Mouse (Mus musculus): Measurements from ENCODE around the gene Prr15l. TPM values are rescaled to one million over a fixed set of nuclear protein-coding genes. Genes with fewer than 3 reads are reported as not detected.
A peak's percentile ranks its signal among the peaks of the same experiment; 100 is the strongest.

Gene Prr15l
- polyA plus RNA-seq, 1 experiment, result 137 TPM

GRCm38 (mm10) chr11:96966172-96966571 lies 38.3 kb downstream of the Prr15l start:
- Histone ChIP-seq H3K36me3 (ENCODE audit: control insufficient read depth, insufficient read depth, low read length) (peaks cover 18% of the 10 kb centered on the region), H3K27ac (ENCODE audit: insufficient read depth, low read depth, low read length) (no peak overlapping the region), H3K4me3 (ENCODE audit: low read depth, low read length) (no peak overlapping the region), H3K4me1 (ENCODE audit: control insufficient read depth, insufficient read depth, insufficient read length, low read length) (peaks cover 18% of the 10 kb centered on the region; the same call in 1 of the 2 replicates), H3K27me3 (ENCODE audit: control insufficient read depth, insufficient read depth, low read length) (no peaks in the 10 kb centered on the region)
- TF ChIP-seq CTCF (IDR thresholded peaks at IDR 0.05; ENCODE audit: extremely low read depth, insufficient read length, insufficient replicate concordance, low read depth, low read length), result no peak
- TF ChIP-seq POLR2A (IDR thresholded peaks at IDR 0.05; ENCODE audit: low read depth, low read length), result no peak
- WGBS, result 68% methylated on average over 3 of the region's 3 CpGs

- H3K4me1 ChIP-seq (ENCODE audit: control insufficient read depth, insufficient read depth, insufficient read length, low read length), result peaks cover 20% of the 10 kb centered on the region; the same call in 1 of the 2 replicates
- 26% methylated on average over 13 of the region's 13 CpGs for WGBS
- peak overlapping the region; percentile 34 for H3K4me3 ChIP-seq (ENCODE audit: low read depth, low read length)
- H3K27ac ChIP-seq (ENCODE audit: insufficient read depth, low read depth, low read length), result peak overlapping the region; percentile 96
- TF ChIP-seq CTCF (IDR thresholded peaks at IDR 0.05; ENCODE audit: extremely low read depth, insufficient read length, insufficient replicate concordance, low read depth, low read length) (no peak), POLR2A (IDR thresholded peaks at IDR 0.05; ENCODE audit: low read depth, low read length) (no peak)
- peaks cover 11% of the 10 kb centered on the region for H3K36me3 ChIP-seq (ENCODE audit: control insufficient read depth, insufficient read depth, low read length)
- no peaks in the 10 kb centered on the region for H3K27me3 ChIP-seq (ENCODE audit: control insufficient read depth, insufficient read depth, low read length)
Observed at GRCm38 (mm10) chr11:96966914-96967543, 39.1 kb downstream of the Prr15l start.

- TF ChIP-seq CTCF (IDR thresholded peaks at IDR 0.05; ENCODE audit: extremely low read depth, insufficient read length, insufficient replicate concordance, low read depth, low read length) (no peak), POLR2A (IDR thresholded peaks at IDR 0.05; ENCODE audit: low read depth, low read length) (no peak)
- Histone ChIP-seq H3K27ac (ENCODE audit: insufficient read depth, low read depth, low read length) (peak overlapping the region; percentile 96), H3K36me3 (ENCODE audit: control insufficient read depth, insufficient read depth, low read length) (peaks cover 5% of the 10 kb centered on the region), H3K4me1 (ENCODE audit: control insufficient read depth, insufficient read depth, insufficient read length, low read length) (peaks cover 20% of the 10 kb centered on the region; the same call in 1 of the 2 replicates), H3K27me3 (ENCODE audit: control insufficient read depth, insufficient read depth, low read length) (no peaks in the 10 kb centered on the region), H3K4me3 (ENCODE audit: low read depth, low read length) (peak overlapping the region; percentile 34)
- WGBS, result 36% methylated on average over 11 of the region's 11 CpGs
Observed at GRCm38 (mm10) chr11:96967544-96968269, 39.8 kb downstream of the Prr15l start.

DNA sequence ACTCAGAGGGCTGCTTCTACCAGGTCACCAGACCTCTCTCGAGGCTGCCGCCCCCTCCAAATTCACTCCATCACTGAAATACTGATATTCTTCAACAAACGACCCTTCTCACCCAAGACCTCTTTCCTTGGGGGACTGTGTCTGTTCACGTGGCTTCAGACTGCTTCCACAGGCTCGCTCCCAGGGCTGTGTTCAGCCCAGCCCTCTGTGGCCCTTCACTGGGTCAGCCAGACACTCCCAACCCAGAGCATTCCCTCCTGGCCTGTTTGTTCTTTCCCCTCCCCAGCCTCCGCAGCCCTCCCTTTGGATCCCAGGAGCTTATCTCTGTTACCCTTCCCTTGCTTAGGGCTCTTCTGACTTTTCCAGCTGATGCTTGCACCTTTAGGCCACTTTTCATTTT lies 40.6 kb downstream of the Prr15l start:
- no peaks in the 10 kb centered on the region; the same call in 1 of the 2 replicates for H3K36me3 ChIP-seq (ENCODE audit: control insufficient read depth, insufficient read depth, low read length)
- H3K27me3 ChIP-seq (ENCODE audit: control insufficient read depth, insufficient read depth, low read length), result no peaks in the 10 kb centered on the region
- TF ChIP-seq POLR2A (IDR thresholded peaks at IDR 0.05; ENCODE audit: low read depth, low read length) (no peak), CTCF (IDR thresholded peaks at IDR 0.05; ENCODE audit: extremely low read depth, insufficient read length, insufficient replicate concordance, low read depth, low read length) (no peak)
- 51% methylated on average over 6 of the region's 6 CpGs for WGBS
- peak overlapping the region; percentile 96; the same call in 1 of the 2 replicates for H3K27ac ChIP-seq (ENCODE audit: insufficient read depth, low read depth, low read length)
- no peak overlapping the region for H3K4me3 ChIP-seq (ENCODE audit: low read depth, low read length)
- peaks cover 20% of the 10 kb centered on the region; the same call in 1 of the 2 replicates for H3K4me1 ChIP-seq (ENCODE audit: control insufficient read depth, insufficient read depth, insufficient read length, low read length)

- 56% methylated on average over 5 of the region's 5 CpGs for WGBS
- TF ChIP-seq CTCF (IDR thresholded peaks at IDR 0.05; ENCODE audit: extremely low read depth, insufficient read length, insufficient replicate concordance, low read depth, low read length) (no peak), POLR2A (IDR thresholded peaks at IDR 0.05; ENCODE audit: low read depth, low read length) (no peak)
- no peak overlapping the region for H3K4me3 ChIP-seq (ENCODE audit: low read depth, low read length)
- H3K27me3 ChIP-seq (ENCODE audit: control insufficient read depth, insufficient read depth, low read length), result no peaks in the 10 kb centered on the region
- H3K36me3 ChIP-seq (ENCODE audit: control insufficient read depth, insufficient read depth, low read length), result no peaks in the 10 kb centered on the region; the same call in 1 of the 2 replicates
- H3K4me1 ChIP-seq (ENCODE audit: control insufficient read depth, insufficient read depth, insufficient read length, low read length), result peaks cover 20% of the 10 kb centered on the region; the same call in 1 of the 2 replicates
- H3K27ac ChIP-seq (ENCODE audit: insufficient read depth, low read depth, low read length), result peak overlapping the region; percentile 83
Observed at GRCm38 (mm10) chr11:96969280-96969722, 41.4 kb downstream of the Prr15l start.

DNA sequence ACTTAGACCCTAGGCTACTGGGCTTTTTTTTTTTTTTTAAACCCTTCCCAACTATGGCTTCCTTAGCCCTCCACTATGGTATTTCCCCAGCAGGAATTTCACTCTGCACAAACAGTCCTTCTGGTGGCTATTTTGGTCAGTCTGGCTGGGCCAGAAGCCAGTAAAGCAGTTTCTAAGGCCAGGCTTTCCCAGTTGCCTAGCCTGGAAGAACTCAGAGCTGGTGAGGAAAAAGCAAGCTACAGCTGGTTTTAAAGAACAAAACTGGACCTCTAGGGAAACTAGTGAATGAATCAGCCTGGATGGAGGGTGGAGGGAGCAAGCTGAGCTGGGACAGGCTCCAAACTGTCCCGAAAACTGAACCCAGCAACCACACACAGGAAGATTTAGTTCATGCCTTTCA lies 41.8 kb downstream of the Prr15l start:
- peak overlapping the region; percentile 83 for H3K27ac ChIP-seq (ENCODE audit: insufficient read depth, low read depth, low read length)
- WGBS, result 73% methylated on average over 1 of the region's 1 CpGs
- no peak overlapping the region for H3K4me3 ChIP-seq (ENCODE audit: low read depth, low read length)
- no peak for TF ChIP-seq CTCF (IDR thresholded peaks at IDR 0.05; ENCODE audit: extremely low read depth, insufficient read length, insufficient replicate concordance, low read depth, low read length)
- no peak for TF ChIP-seq POLR2A (IDR thresholded peaks at IDR 0.05; ENCODE audit: low read depth, low read length)
- no peaks in the 10 kb centered on the region for H3K36me3 ChIP-seq (ENCODE audit: control insufficient read depth, insufficient read depth, low read length)
- H3K27me3 ChIP-seq (ENCODE audit: control insufficient read depth, insufficient read depth, low read length), result no peaks in the 10 kb centered on the region
- H3K4me1 ChIP-seq (ENCODE audit: control insufficient read depth, insufficient read depth, insufficient read length, low read length), result peaks cover 20% of the 10 kb centered on the region; the same call in 1 of the 2 replicates

DNA sequence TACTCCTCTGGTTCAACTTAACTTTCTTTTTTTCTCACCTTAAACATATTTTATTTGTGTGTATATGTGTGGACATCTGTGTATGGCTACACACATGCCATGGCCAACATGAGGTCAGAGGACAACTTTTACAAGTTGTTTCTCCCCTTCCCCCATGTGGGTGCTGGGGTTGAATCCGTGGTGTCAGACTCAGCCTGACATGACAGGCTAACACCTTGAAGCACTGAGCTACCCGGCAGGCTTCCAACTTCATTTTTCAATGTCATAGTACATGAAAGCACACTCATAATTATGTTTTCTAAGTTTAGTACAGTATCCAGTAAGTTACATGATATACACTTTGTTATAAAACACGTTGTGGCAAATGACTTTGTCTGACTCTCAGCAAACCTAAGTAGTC lies 42.4 kb downstream of the Prr15l start:
- Histone ChIP-seq H3K27me3 (ENCODE audit: control insufficient read depth, insufficient read depth, low read length) (no peaks in the 10 kb centered on the region), H3K4me1 (ENCODE audit: control insufficient read depth, insufficient read depth, insufficient read length, low read length) (peaks cover 20% of the 10 kb centered on the region; the same call in 1 of the 2 replicates), H3K36me3 (ENCODE audit: control insufficient read depth, insufficient read depth, low read length) (no peaks in the 10 kb centered on the region), H3K27ac (ENCODE audit: insufficient read depth, low read depth, low read length) (peak overlapping the region; percentile 59), H3K4me3 (ENCODE audit: low read depth, low read length) (no peak overlapping the region)
- TF ChIP-seq CTCF (IDR thresholded peaks at IDR 0.05; ENCODE audit: extremely low read depth, insufficient read length, insufficient replicate concordance, low read depth, low read length), result no peak
- no peak for TF ChIP-seq POLR2A (IDR thresholded peaks at IDR 0.05; ENCODE audit: low read depth, low read length)
- 68% methylated on average over 3 of the region's 3 CpGs for WGBS

Measured in small intestine, adult 2 months (tissue).